Mouse (Mus musculus): ENCODE data around the gene Gpr146.

Gpr146 gene

GRCm38 (mm10) chr5:139399991-139400390 is 22.5 kb downstream of the Gpr146 start:
- no peak for DNase-seq (ENCODE audit: low spot score)

- DNase-seq (ENCODE audit: low spot score) = no peak
These were observed 24.6 kb downstream of the Gpr146 start for GRCm38 (mm10) chr5:139402106-139402505.

- no peak for DNase-seq (ENCODE audit: low spot score)
These were observed 26.3 kb downstream of the Gpr146 start for GRCm38 (mm10) chr5:139403692-139404260.

- DNase-seq (ENCODE audit: low spot score) = no peak
These were observed 27.4 kb downstream of the Gpr146 start, which contains the start of gene C130050O18Rik for GRCm38 (mm10) chr5:139404801-139405401. Gene C130050O18Rik, plus strand, starts transcription at chr5:139405280.

- no peak for DNase-seq (ENCODE audit: low spot score)
These were observed 28.0 kb downstream of the Gpr146 start for GRCm38 (mm10) chr5:139405478-139405877.

- no peak for DNase-seq (ENCODE audit: low spot score)
These were observed 28.5 kb downstream of the Gpr146 start for GRCm38 (mm10) chr5:139405953-139406352.

GRCm38 (mm10) chr5:139407121-139407885 is 29.8 kb downstream of the Gpr146 start:
- DNase-seq (ENCODE audit: low spot score) = no peak

GRCm38 (mm10) chr5:139408511-139408910 is 31.0 kb downstream of the Gpr146 start:
- DNase-seq (ENCODE audit: low spot score) = no peak

GRCm38 (mm10) chr5:139409412-139409811 is 31.9 kb downstream of the Gpr146 start:
- DNase-seq (ENCODE audit: low spot score) = no peak

- DNase-seq (ENCODE audit: low spot score) = no peak
These were observed 32.6 kb downstream of the Gpr146 start for GRCm38 (mm10) chr5:139410056-139410455.

- DNase-seq (ENCODE audit: low spot score) = no peak
These were observed 33.6 kb downstream of the Gpr146 start for GRCm38 (mm10) chr5:139411117-139411516.

- DNase-seq (ENCODE audit: low spot score) = no peak
These were observed 34.3 kb downstream of the Gpr146 start for GRCm38 (mm10) chr5:139411665-139412314.

GRCm38 (mm10) chr5:139413545-139413944 is 36.0 kb downstream of the Gpr146 start:
- no peak for DNase-seq (ENCODE audit: low spot score)

- DNase-seq (ENCODE audit: low spot score) = no peak
These were observed 37.5 kb downstream of the Gpr146 start for GRCm38 (mm10) chr5:139415001-139415400.

GRCm38 (mm10) chr5:139416942-139417341 is 39.4 kb downstream of the Gpr146 start:
- no peak for DNase-seq (ENCODE audit: low spot score)

- no peak for DNase-seq (ENCODE audit: low spot score)
These were observed 40.0 kb downstream of the Gpr146 start for GRCm38 (mm10) chr5:139417480-139417879.

- DNase-seq (ENCODE audit: low spot score) = no peak
These were observed 40.6 kb downstream of the Gpr146 start for GRCm38 (mm10) chr5:139418110-139418509.

- DNase-seq (ENCODE audit: low spot score) = no peak
These were observed 41.1 kb downstream of the Gpr146 start for GRCm38 (mm10) chr5:139418633-139419032.

- no peak for DNase-seq (ENCODE audit: low spot score)
These were observed 45.7 kb downstream of the Gpr146 start, which contains the start of gene Gper1 for GRCm38 (mm10) chr5:139423026-139423865. Gene Gper1, plus strand, starts transcription at chr5:139423151.

GRCm38 (mm10) chr5:139425198-139425597 is 47.7 kb downstream of the Gpr146 start:
- no peak for DNase-seq (ENCODE audit: low spot score)

GRCm38 (mm10) chr5:139427001-139427400 is 49.5 kb downstream of the Gpr146 start:
- DNase-seq (ENCODE audit: low spot score) = no peak

- DNase-seq (ENCODE audit: low spot score) = no peak
These were observed 50.5 kb downstream of the Gpr146 start for GRCm38 (mm10) chr5:139427989-139428388.
